Mouse (Mus musculus): ENCODE results near the gene Lrrfip2. TPM values are rescaled to one million over a fixed set of nuclear protein-coding genes. Genes with fewer than 3 reads are reported as not detected.

Lrrfip2 gene
- polyA plus RNA-seq, 1 experiment = 15.3 TPM

DNA sequence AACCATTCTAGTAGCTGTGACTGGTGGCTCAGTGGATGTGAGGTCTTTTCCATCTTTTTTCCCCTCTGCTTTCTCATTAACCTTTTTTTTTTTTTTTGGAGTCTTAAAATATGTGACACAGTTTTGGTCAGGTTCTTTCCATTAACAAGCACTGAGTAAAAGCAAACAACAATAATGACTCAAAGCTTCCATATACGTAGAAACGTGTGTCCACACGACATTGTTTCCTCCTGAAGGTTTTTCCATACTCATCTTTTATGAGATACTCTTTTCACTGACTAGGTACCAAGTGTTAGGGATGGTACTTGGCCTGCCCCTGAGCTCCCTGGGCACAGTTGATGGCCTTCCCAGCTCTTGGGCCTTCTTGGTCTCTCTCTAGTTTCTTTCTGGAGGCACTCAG lies 35.6 kb downstream of the Lrrfip2 start:
- peaks cover 17% of the 10 kb centered on the region for H3K4me1 ChIP-seq (ENCODE audit: control insufficient read depth, insufficient read depth, insufficient read length, low read length)
- no peaks in the 10 kb centered on the region for H3K27me3 ChIP-seq (ENCODE audit: control insufficient read depth, insufficient read depth, low read length)
- 94% methylated on average over 3 of the region's 3 CpGs for WGBS
- no peak overlapping the region for H3K4me3 ChIP-seq (ENCODE audit: low read depth, low read length)
- H3K27ac ChIP-seq (ENCODE audit: insufficient read depth, low read depth, low read length) = no peak overlapping the region
- H3K36me3 ChIP-seq (ENCODE audit: control insufficient read depth, insufficient read depth, low read length) = peaks cover 3% of the 10 kb centered on the region; the same call in 1 of the 2 replicates
- TF ChIP-seq CTCF (IDR thresholded peaks at IDR 0.05; ENCODE audit: extremely low read depth, insufficient read length, insufficient replicate concordance, low read depth, low read length) (no peak), POLR2A (IDR thresholded peaks at IDR 0.05; ENCODE audit: low read depth, low read length) (no peak)

DNA sequence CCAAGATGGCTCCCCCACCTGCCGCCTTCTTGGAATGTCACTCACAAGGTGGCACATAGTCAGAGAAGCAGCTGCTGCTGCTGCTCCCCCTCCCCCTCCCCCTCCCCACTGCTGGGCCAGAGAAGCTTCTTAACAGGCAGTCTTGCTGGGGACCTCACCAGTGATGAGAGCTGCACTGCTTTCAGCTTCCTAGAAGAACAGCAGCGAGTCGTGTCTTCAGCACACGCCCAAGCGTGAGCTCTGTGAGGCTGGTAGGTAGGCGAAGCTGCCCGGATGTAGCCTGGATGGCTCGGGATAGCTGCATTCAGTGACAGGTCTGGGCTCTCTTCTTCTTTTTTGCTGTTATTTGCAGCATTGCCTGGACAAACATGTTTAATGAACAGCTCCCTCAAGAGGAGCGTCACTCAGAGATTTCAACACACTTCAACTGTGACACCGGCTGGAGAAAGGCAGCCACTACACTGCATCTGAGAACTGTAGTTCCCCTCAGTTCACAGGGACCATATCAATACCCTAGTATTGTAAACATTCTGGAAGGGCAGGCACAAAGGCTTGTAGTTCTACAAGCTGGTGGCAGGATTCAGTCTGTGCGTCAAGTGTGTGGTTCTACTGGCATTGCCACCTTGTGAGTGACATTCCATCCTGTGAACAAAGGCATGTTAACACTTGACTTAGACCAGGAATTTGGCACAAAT lies 38.5 kb downstream of the Lrrfip2 start:
- no peaks in the 10 kb centered on the region for H3K4me1 ChIP-seq (ENCODE audit: control insufficient read depth, insufficient read depth, insufficient read length, low read length)
- H3K4me3 ChIP-seq (ENCODE audit: low read depth, low read length) = no peak overlapping the region
- no peaks in the 10 kb centered on the region for H3K27me3 ChIP-seq (ENCODE audit: control insufficient read depth, insufficient read depth, low read length)
- 87% methylated on average over 11 of the region's 11 CpGs for WGBS
- peaks cover 5% of the 10 kb centered on the region for H3K36me3 ChIP-seq (ENCODE audit: control insufficient read depth, insufficient read depth, low read length)
- no peak overlapping the region for H3K27ac ChIP-seq (ENCODE audit: insufficient read depth, low read depth, low read length)
- TF ChIP-seq CTCF (IDR thresholded peaks at IDR 0.05; ENCODE audit: extremely low read depth, insufficient read length, insufficient replicate concordance, low read depth, low read length) = no peak
- TF ChIP-seq POLR2A (IDR thresholded peaks at IDR 0.05; ENCODE audit: low read depth, low read length) = no peak

DNA sequence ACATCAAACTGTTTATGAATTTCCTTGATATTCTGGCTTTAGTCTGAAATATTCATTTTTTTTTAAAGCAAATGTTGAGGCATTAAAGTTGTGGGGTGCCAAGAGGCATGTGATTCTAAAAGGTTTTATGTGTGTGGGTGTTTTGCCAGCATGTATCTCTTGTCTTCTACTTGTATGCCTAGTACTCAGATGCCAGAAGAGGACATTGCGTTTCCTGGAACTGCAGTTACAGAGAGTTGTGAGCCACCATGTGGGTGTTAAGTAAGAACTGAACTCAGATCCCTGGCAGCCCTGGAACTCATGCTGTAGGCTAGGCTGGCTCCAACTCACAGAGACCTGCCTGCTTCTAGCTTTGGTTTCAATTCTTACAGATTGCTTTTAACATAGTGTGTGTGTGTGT lies 42.2 kb downstream of the Lrrfip2 start:
- Histone ChIP-seq H3K27ac (ENCODE audit: insufficient read depth, low read depth, low read length) (no peak overlapping the region), H3K4me3 (ENCODE audit: low read depth, low read length) (no peak overlapping the region), H3K27me3 (ENCODE audit: control insufficient read depth, insufficient read depth, low read length) (no peaks in the 10 kb centered on the region), H3K4me1 (ENCODE audit: control insufficient read depth, insufficient read depth, insufficient read length, low read length) (no peaks in the 10 kb centered on the region), H3K36me3 (ENCODE audit: control insufficient read depth, insufficient read depth, low read length) (peaks cover 24% of the 10 kb centered on the region)
- TF ChIP-seq CTCF (IDR thresholded peaks at IDR 0.05; ENCODE audit: extremely low read depth, insufficient read length, insufficient replicate concordance, low read depth, low read length) (no peak), POLR2A (IDR thresholded peaks at IDR 0.05; ENCODE audit: low read depth, low read length) (no peak)
- 77% methylated on average over 1 of the region's 1 CpGs for WGBS

DNA sequence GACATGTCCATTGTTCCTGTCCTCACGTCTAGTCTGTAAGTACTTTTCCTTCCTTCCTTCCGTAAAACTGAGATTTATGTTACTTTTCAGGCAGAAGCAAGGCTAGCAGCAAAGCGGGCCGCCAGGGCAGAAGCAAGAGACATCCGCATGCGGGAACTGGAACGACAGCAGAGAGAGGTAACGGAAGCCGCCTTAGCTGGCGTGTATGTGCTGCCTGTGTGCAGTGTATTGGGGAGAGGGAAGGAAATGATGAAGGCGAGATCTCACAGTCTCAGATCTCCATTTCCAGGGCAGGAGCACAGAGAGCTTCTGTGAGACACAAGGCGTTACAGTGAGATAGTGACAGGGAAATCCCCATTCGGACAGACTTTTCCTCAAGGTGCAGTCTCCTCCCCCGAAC lies 43.8 kb downstream of the Lrrfip2 start:
- 75% methylated on average over 14 of the region's 14 CpGs for WGBS
- H3K27ac ChIP-seq (ENCODE audit: insufficient read depth, low read depth, low read length) = no peak overlapping the region
- H3K4me3 ChIP-seq (ENCODE audit: low read depth, low read length) = no peak overlapping the region
- TF ChIP-seq POLR2A (IDR thresholded peaks at IDR 0.05; ENCODE audit: low read depth, low read length) = no peak
- no peak for TF ChIP-seq CTCF (IDR thresholded peaks at IDR 0.05; ENCODE audit: extremely low read depth, insufficient read length, insufficient replicate concordance, low read depth, low read length)
- peaks cover 23% of the 10 kb centered on the region for H3K36me3 ChIP-seq (ENCODE audit: control insufficient read depth, insufficient read depth, low read length)
- H3K4me1 ChIP-seq (ENCODE audit: control insufficient read depth, insufficient read depth, insufficient read length, low read length) = no peaks in the 10 kb centered on the region
- no peaks in the 10 kb centered on the region for H3K27me3 ChIP-seq (ENCODE audit: control insufficient read depth, insufficient read depth, low read length)

DNA sequence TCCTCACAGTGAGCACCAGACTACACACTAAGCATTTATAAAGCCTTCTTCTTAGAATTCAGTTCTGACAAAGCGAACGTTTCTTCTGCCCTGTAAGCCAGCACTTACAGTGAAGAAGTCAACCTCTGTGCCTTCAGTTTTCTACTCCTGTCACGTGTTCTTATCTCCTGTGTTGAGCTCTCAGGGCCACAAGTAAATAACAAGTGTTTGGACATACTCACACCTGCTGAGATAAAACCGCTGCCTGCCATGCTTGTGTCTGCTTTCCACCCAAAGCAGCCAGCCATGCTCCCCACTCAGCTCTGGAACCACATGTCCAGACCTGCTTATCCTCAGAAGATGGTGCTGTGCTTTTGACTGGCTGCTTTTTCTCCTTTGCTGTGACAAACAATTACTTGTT lies 49.2 kb downstream of the Lrrfip2 start:
- Histone ChIP-seq H3K27ac (ENCODE audit: insufficient read depth, low read depth, low read length) (no peak overlapping the region), H3K4me1 (ENCODE audit: control insufficient read depth, insufficient read depth, insufficient read length, low read length) (peaks cover 2% of the 10 kb centered on the region; the same call in 1 of the 2 replicates), H3K4me3 (ENCODE audit: low read depth, low read length) (no peak overlapping the region), H3K27me3 (ENCODE audit: control insufficient read depth, insufficient read depth, low read length) (no peaks in the 10 kb centered on the region), H3K36me3 (ENCODE audit: control insufficient read depth, insufficient read depth, low read length) (peaks cover 19% of the 10 kb centered on the region)
- TF ChIP-seq POLR2A (IDR thresholded peaks at IDR 0.05; ENCODE audit: low read depth, low read length) (no peak), CTCF (IDR thresholded peaks at IDR 0.05; ENCODE audit: extremely low read depth, insufficient read length, insufficient replicate concordance, low read depth, low read length) (no peak)
- WGBS = 59% methylated on average over 4 of the region's 4 CpGs

DNA sequence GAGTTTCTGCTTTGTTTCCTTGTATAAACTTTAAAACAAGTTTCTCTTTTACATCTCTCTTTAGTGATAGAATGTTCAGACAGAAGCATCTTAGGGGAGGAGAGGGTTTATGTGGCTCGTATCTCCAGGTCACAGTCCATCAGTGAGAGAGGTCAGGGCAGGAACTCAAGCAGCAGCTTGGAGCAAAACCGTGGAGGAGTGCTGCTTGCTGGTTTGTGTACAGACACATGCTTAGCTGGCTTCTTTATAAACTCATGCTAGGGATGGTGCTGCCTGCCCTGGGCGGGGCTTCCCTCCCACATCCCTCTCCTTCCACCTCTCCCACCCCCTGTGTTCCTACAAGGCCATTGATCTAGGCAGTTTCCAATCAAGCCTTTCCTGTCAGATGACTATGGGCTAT lies 53.0 kb downstream of the Lrrfip2 start:
- H3K36me3 ChIP-seq (ENCODE audit: control insufficient read depth, insufficient read depth, low read length) = peaks cover 6% of the 10 kb centered on the region
- H3K27ac ChIP-seq (ENCODE audit: insufficient read depth, low read depth, low read length) = no peak overlapping the region
- H3K27me3 ChIP-seq (ENCODE audit: control insufficient read depth, insufficient read depth, low read length) = no peaks in the 10 kb centered on the region
- peaks cover 2% of the 10 kb centered on the region; the same call in 1 of the 2 replicates for H3K4me1 ChIP-seq (ENCODE audit: control insufficient read depth, insufficient read depth, insufficient read length, low read length)
- TF ChIP-seq POLR2A (IDR thresholded peaks at IDR 0.05; ENCODE audit: low read depth, low read length) = no peak
- no peak overlapping the region for H3K4me3 ChIP-seq (ENCODE audit: low read depth, low read length)
- WGBS = 47% methylated on average over 3 of the region's 3 CpGs

DNA sequence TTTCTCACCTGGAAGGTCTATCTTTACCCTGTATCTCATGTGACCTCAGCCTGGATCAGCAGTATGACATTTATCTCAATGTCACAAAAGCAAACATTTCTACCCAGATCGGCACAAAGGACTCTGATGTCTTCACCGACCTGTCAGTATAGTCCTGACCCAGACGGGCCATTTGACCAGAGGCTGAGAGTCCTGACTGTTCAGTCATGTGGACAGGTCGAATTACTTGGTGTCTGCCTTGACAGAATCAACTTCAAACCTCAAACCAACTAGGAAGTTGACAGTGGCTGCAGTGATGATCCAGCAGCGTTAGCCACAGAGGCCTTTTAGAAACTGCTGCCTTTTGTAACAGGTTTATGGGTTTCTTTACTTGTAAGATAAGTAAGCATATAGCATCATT lies 56.7 kb downstream of the Lrrfip2 start:
- WGBS = 71% methylated on average over 5 of the region's 5 CpGs
- Histone ChIP-seq H3K27ac (ENCODE audit: insufficient read depth, low read depth, low read length) (no peak overlapping the region), H3K4me3 (ENCODE audit: low read depth, low read length) (no peak overlapping the region), H3K36me3 (ENCODE audit: control insufficient read depth, insufficient read depth, low read length) (peaks cover 9% of the 10 kb centered on the region), H3K27me3 (ENCODE audit: control insufficient read depth, insufficient read depth, low read length) (no peaks in the 10 kb centered on the region), H3K4me1 (ENCODE audit: control insufficient read depth, insufficient read depth, insufficient read length, low read length) (peaks cover 2% of the 10 kb centered on the region; the same call in 1 of the 2 replicates)
- TF ChIP-seq CTCF (IDR thresholded peaks at IDR 0.05; ENCODE audit: extremely low read depth, insufficient read length, insufficient replicate concordance, low read depth, low read length) (no peak), POLR2A (IDR thresholded peaks at IDR 0.05; ENCODE audit: low read depth, low read length) (no peak)
